Mouse (Mus musculus) liver, embryonic 14 days (tissue): ENCODE results near the gene Adam3. TPM values are rescaled to one million over a fixed set of nuclear protein-coding genes. Genes with fewer than 3 reads are reported as not detected.

Experiments used
- polyA plus RNA-seq: library from polyadenylated mRNA; depleted of rRNA; stranded (reverse); fragments of >200 nt; gene quantifications from 2 replicates; pipeline ENCODE4 v1.2.3, GENCODE M21; 2012; rRNA removed

Gene Adam3
- polyA plus RNA-seq, result 0.12 and 0.33 TPM in 2 replicates

DNA sequence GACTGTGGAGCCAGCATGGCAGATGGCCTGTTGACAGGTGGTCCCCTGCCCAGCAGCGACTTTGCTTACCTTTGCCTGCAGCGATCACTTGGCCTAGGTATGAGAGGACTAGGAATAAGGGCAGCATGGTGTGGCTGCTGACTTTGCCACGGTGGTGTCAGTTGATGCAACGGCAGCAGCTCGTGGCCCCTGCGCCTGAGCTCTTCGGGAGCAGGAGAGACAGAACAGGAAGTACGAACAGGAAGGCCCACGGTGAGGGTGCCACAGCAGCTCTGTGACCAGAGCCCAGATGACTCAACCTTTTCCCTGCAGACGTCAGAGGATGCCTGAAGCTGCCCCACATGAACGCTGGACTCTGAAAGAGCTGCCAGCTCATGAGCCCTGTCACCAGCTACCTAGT, at the start of gene Adam3:
TSS of gene Adam3 (minus strand) at position 223 of the 400 bp plus-strand sequence.

Other genes starting within 250 kb of the Adam3 start
- 0.07 and 0.09 TPM in 2 replicates for gene Adam5, start 98.5 kb upstream of the Adam3 start, polyA plus RNA-seq